Mouse (Mus musculus) ES-Bruce4 (cell line): Measurements from ENCODE around the gene Fbxl17.

Source experiments
- CTCF ChIP-seq: IDR thresholded peaks from one replicate; pipeline ENCODE4 v1.8.1; 2011; ENCODE audit warnings: low read depth, low read length
- EP300 ChIP-seq: IDR thresholded peaks from 2 replicates; pipeline ENCODE4 v1.6.1; 2011; ENCODE audit warnings: low read depth, low read length; ENCODE audit not compliant: insufficient read depth
- POLR2A ChIP-seq: IDR thresholded peaks from one replicate; pipeline ENCODE4 v1.8.1; 2011; ENCODE audit warnings: low read length; ENCODE audit not compliant: insufficient read depth

DNA sequence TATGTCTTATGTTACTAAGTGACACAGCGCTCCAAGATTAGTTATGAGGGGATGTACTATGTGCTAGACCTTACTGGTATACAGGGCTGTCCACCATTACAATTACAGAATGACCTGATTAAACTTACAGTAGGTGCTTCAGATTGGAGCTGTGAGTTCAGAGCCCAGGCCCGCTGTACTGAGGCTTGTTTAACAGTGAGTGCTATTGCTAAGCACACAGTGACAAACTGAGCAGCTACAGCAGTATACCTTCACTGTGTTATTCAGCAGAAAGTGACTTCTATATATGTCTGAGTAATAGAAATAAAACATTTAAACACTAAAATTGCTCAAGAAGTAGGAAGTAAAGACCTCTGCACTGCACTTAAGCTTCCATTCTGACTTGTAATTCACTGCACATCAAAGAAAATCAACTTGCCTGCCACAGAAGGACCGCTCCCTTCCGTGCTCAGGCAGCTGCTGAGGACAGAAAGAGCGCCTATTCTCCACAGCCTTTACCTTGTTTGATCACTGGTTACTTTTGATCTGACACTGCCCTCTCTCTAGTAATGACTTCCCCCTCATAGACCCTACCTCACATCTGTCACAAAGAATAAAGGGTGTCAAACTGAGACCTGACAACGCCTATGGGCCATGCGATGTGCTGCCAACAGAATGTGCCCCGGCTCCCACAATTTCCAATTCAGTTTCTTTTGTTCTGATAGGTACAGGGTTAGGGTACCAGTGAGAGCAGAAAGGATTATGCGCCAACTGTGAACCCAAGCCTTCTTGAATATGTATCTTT lies 39.9 kb downstream of the Fbxl17 start:
- TF ChIP-seq CTCF = no peak
- TF ChIP-seq POLR2A = no peak
- no peak for TF ChIP-seq EP300
